Mouse (Mus musculus) induced T-regulatory cell, adult 2 months (primary cell): ENCODE data around the gene Auts2.

Source experiments
- DNase-seq: peaks from one replicate; pipeline ENCODE4 v3.0.0-alpha.2; 2012; ENCODE audit warnings: low read depth

Gene Auts2

DNA sequence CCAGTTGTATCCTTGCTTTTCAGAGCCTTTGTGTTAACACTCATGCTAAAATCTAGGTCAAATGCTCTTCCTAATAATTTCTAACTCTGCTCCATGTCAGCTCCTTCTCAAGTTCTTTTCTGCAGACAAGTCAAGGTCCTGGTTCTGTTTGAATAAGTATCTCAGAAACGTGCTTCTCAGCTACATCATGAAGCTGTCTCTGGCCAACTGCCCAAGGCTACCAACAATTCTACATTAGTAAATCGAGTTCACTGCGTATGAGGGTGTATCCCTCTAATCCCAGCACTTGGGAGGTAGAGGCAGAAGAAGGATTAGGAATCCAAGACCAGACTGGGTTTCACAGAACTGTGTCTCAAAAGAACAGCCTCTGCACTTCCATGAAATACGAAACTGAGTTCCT lies 1109.9 kb downstream of the Auts2 start:
- DNase-seq, result no peak

DNA sequence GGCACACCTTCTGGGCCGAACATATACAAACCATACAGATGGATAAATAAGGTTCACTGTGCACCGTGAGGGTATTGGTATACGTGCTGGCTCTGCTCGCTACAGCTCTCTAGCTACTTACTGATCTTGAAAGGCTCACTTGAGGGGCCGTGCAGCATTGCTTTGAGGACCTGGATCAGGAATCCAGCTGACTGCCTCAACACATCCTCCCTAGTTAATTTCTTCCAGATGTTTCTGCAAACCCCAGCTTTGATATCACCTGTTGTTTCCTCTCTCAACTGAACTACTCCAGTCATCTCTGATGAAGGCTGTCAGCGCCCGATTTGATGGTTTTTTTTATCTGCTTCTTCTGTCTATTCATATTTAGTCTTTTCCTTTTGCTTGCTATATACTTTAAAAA lies 1111.2 kb downstream of the Auts2 start:
- no peak for DNase-seq

DNA sequence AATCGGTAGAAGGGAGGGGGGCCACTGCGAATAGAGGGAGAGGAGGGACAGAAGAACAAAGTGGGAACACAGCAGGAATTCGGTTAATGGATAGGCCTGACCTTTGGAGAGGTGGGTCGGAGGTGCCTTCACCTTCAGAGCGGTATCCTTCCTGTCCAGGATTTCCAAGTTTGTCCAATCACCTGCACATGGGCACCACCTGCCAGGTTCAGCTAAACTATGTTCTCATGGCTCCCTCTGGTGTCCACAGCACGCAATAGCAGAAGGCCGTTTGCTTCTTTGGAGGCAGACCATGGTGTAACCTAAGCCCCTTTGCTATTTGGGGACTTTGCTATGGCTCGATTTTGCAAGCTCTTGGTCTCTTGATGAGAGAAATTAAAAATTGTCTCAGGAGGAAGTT lies 1113.0 kb downstream of the Auts2 start:
- DNase-seq, result no peak

DNA sequence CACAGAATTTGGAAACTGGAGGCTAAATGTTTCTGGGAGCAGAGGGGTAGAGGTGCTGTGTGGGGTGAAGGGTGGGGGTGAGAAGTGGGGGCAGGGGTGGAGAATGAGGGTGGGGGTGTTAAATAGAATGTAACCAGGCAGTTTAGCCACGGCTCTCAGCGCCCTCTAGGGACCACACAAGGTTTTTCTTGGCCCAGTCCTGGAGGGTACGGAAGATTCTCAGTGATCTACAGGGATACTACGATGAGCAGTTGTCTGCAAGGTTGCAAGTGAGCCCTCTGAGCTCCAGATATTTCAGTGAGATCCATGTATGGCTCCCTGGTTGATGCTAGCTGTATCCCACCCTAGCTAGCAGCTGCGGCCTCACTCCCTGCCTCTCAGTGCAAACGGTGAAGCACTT lies 1113.6 kb downstream of the Auts2 start:
- no peak for DNase-seq

DNA sequence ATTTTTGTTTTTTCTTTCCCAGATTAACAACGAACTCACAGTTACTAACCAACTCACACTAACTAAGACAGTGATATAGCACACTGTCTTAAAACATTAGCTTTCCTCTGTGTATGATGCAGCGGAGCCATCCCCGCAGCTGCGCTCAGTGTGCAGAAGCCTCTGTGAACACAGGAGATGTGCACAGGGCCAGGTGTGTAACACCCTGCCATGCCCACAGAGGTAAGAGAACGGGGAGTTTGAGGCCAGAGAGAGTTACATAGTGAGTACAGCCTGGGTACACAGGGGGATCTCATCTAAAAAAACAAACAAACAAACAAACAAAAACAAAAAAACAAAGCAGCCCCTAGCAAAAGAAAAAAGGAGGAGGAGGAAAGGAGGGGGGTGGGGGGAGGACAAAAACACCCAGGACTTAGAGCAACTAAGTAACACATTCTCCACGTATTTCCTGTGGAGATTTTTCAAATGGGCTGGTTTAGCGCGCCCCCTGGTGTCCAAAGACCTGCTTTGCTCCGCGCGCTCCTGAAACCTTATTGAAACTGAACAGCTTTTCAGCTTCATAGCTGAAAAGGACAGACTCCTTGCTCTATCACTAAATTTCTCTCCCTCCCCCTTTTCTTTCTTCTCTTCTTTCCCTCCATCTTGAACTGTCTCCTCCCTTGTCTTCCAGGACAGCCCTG lies 1115.3 kb downstream of the Auts2 start:
- DNase-seq, result peak; percentile 18

DNA sequence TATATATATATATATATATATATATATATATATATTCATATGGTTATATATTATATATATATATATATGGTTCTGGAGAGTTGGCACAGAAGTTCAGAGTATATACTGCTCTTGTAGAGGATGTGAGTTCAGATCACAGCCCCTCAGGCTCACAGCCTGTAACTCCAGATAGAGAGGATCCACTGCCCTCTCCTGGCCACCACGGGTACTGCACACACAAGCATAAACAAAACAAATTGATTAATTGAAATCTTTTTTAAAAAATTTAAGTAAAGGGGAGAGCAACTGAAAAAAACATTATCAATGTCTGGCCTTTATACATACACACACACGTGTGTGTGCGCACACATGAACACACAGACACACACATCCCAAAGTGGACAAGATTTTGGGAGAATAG lies 1120.4 kb downstream of the Auts2 start:
- DNase-seq, result no peak

DNA sequence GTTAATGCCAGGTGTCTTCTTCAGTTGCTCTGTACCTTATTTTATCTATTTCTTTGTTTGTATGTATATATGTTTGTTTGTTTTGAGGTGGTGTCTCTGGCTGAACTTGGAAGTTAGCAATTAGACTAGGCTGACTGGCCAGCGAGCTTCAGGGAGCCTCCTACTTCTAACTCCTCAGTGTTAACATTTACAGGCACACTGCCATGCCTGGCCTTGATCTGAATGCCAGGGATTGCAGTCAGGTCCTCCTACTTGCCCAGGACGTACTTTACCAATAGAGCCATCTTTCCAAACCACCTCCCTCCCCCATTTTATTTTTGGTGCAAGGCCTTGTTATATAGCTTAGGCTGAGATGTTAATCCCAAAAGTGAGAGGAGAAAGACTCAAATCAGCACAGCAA lies 1122.7 kb downstream of the Auts2 start:
- DNase-seq, result no peak

DNA sequence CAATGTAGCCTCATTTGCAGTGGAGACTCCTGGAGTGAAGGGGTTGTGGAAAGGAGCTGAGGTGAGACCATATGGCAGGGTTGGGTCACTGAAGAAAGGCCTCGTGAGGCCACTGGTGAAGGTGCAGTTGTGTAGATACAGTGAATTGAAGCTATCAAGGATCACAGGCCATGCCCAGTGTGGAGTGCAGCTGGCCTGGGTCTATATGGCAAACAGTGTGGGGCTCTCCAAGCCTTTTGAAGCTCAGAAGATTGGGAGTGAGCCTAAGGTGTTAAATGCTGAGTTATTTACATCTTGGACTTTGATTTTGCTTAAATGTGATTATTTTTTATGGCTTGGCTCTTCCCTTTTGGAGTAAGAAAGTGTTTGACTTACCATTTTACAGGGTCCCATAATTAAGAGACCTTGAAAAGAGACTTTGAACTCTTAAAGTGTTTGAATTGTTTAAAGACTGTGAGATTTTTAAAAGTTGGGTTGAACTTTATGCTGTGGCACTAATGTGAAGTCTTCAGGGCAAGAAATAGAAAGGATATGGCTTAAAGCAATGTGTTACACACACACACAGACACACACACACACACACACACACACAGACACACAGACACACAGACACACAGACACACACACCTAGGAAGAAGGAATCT lies 1127.1 kb downstream of the Auts2 start:
- DNase-seq, result no peak

DNA sequence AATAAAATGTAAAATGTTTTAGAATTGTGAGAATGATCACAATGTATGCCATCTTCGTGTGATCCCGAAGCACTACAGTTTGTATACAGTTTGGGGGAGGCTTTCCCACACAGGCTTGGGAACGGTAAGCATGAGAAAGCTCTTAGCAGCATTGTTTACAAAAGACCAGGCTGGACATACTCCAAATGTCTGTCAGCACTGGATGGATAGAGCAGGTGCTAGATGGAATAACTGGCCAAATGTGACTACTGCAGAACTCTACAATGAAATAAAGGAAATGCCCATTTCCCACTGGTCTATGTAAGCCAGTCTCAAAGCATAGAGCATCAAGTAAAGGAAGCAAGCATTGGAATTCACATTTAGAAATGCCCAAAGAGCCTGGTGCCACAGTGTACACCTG lies 1144.9 kb downstream of the Auts2 start:
- DNase-seq, result no peak

DNA sequence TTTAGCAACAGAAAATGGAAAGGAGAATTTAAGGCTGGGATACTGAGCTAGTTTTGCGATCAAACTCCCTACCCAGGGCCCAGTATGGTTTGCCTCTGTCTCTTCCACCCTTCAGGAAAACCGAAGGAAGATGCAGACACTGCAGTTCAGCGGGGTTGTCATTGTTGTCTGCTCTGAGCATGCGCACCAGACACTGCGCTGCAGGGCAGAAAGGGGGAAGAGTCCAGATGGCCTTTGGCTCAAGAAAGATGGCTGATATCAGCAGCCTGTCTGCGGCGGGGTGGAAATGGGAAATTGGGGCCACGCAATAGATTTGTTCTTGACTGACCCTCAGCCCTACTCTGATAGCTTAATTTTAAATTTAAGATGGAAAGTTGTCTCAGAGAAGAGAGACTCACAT lies 1147.4 kb downstream of the Auts2 start:
- DNase-seq, result no peak
